Mouse (Mus musculus): Measurements from ENCODE around the gene Pfpl.
A peak's percentile ranks its signal among the peaks of the same experiment; 100 is the strongest.

Pfpl gene

GRCm38 (mm10) chr19:12427605-12428004, at the start of gene Pfpl:
TSS of gene Pfpl (plus strand) at chr19:12427905.
- no peak for DNase-seq (ENCODE audit: low spot score in 2 of 2)

- DNase-seq (ENCODE audit: low spot score in 2 of 2), result no peak
These were observed 40.7 kb upstream of the Pfpl start, which contains the start of gene Olfr1440 for GRCm38 (mm10) chr19:12386979-12387378. TSS of gene Olfr1440 (plus strand) at chr19:12387279.

- DNase-seq (ENCODE audit: low spot score in 2 of 2), result no peak
These were observed 14.0 kb upstream of the Pfpl start for GRCm38 (mm10) chr19:12413737-12414136.

GRCm38 (mm10) chr19:12417361-12417760, 10.3 kb upstream of the Pfpl start, which contains the start of gene Olfr1441:
TSS of gene Olfr1441 (plus strand) at chr19:12417433.
- DNase-seq (ENCODE audit: low spot score in 2 of 2), result no peak

GRCm38 (mm10) chr19:12418312-12418711, 9.4 kb upstream of the Pfpl start:
- no peak for DNase-seq (ENCODE audit: low spot score in 2 of 2)

- no peak for DNase-seq (ENCODE audit: low spot score in 2 of 2)
These were observed 7.2 kb upstream of the Pfpl start for GRCm38 (mm10) chr19:12420555-12420954.

- no peak for DNase-seq (ENCODE audit: low spot score in 2 of 2)
These were observed 6.0 kb upstream of the Pfpl start for GRCm38 (mm10) chr19:12421680-12422079.

- DNase-seq (ENCODE audit: low spot score in 2 of 2), result no peak
These were observed 604 bp upstream of the Pfpl start for GRCm38 (mm10) chr19:12427101-12427500.

- peak; percentile 50 to 53 for DNase-seq (ENCODE audit: low spot score in 2 of 2)
These were observed 5.3 kb downstream of the Pfpl start for GRCm38 (mm10) chr19:12433033-12433432.

- DNase-seq (ENCODE audit: low spot score in 2 of 2), result no peak
These were observed 7.3 kb downstream of the Pfpl start for GRCm38 (mm10) chr19:12435011-12435416.

GRCm38 (mm10) chr19:12435750-12436524, 8.2 kb downstream of the Pfpl start:
- no peak for DNase-seq (ENCODE audit: low spot score in 2 of 2)

- DNase-seq (ENCODE audit: low spot score in 2 of 2), result no peak
These were observed 11.9 kb downstream of the Pfpl start for GRCm38 (mm10) chr19:12439581-12439980.

GRCm38 (mm10) chr19:12440103-12440725, 12.5 kb downstream of the Pfpl start:
- no peak for DNase-seq (ENCODE audit: low spot score in 2 of 2)

GRCm38 (mm10) chr19:12442560-12442959, 14.9 kb downstream of the Pfpl start:
- no peak for DNase-seq (ENCODE audit: low spot score in 2 of 2)

GRCm38 (mm10) chr19:12445014-12445413, 17.3 kb downstream of the Pfpl start:
- no peak for DNase-seq (ENCODE audit: low spot score in 2 of 2)

GRCm38 (mm10) chr19:12457401-12458066, 29.8 kb downstream of the Pfpl start:
- no peak for DNase-seq (ENCODE audit: low spot score in 2 of 2)

GRCm38 (mm10) chr19:12459516-12459915, 31.8 kb downstream of the Pfpl start:
- no peak for DNase-seq (ENCODE audit: low spot score in 2 of 2)

- DNase-seq (ENCODE audit: low spot score in 2 of 2), result no peak
These were observed 32.9 kb downstream of the Pfpl start, which contains the start of gene Mpeg1 for GRCm38 (mm10) chr19:12460282-12461249. TSS of gene Mpeg1 (plus strand) at chr19:12460779.

- DNase-seq (ENCODE audit: low spot score in 2 of 2), result peak in 1 of 2 experiments; percentile 21
These were observed 35.4 kb downstream of the Pfpl start for GRCm38 (mm10) chr19:12462851-12463721.

GRCm38 (mm10) chr19:12463722-12464035, 36.0 kb downstream of the Pfpl start:
- no peak for DNase-seq (ENCODE audit: low spot score in 2 of 2)

Measured in right cerebral cortex, postnatal 10 days (tissue).